ENCODE assay signal across 8 mouse cellular contexts in the genomic region with DNA sequence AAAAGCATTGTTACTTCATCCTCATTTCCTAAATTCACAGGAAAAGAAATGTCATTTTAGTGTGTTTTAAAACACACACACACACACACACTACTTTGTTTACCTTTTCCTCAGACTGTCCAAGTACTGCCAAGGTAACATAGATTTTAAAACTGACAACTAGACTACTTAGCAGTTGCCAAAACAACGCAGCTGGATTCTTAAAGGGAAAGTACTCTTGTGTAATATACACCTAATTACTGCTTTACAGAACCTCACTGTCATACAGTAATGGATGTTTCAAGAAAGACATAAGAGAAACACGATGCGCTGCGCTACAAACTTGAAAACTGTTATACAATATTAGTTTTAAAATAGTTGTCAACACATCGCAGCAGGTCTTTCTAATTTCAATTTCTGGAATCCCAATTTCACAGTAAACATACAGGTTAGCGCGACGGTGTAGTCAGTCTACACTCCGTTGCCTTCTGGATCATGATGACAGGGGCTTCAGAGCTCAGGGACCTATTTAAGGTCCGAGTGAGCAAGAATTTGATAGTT. TPM values are rescaled to one million over a fixed set of nuclear protein-coding genes. Genes with fewer than 3 reads are reported as not detected.
DNase-seq lines count a peak whose midpoint lies in the region; ATAC-seq and TF ChIP-seq lines count a peak whose summit lies in the region.

No protein-coding gene starts in this region.

- TF ChIP-seq POLR2A in cerebellum, adult 2 months (IDR thresholded peaks at IDR 0.05; ENCODE audit: borderline replicate concordance, insufficient read depth, low read length): no peak
- TF ChIP-seq POLR2A in thymus, adult 2 months (IDR thresholded peaks at IDR 0.05; ENCODE audit: control insufficient read depth, extremely low read depth, insufficient read depth, low read length, poor library complexity): no peak
- TF ChIP-seq POLR2A in small intestine, adult 2 months (IDR thresholded peaks at IDR 0.05; ENCODE audit: low read depth, low read length): no peak

- peak in 1 of 2 experiments; percentile 22 for DNase-seq in cerebellum, adult 2 months
- no peak for DNase-seq in cerebellum, adult 18-20 months
- DNase-seq in thymus, adult 2 months: no peak
- DNase-seq in thymus, postnatal 25 days: no peak
- DNase-seq in limb, embryonic 11.5 days (ENCODE audit: low spot score): peak; percentile 24
- no peak for DNase-seq in cerebellum, adult 9-11 months
- no peak for DNase-seq in urinary bladder, postnatal 10 days (ENCODE audit: low spot score)

- no peak for ATAC-seq in limb, embryonic 11.5 days (ENCODE audit: insufficient number of reproducible peaks, low FRiP score, low TSS enrichment, low read depth)

- H3K4me1 ChIP-seq in cerebellum, adult 2 months (ENCODE audit: control insufficient read depth, insufficient read depth, low read length): peaks cover 2% of the 10 kb centered on the region; the same call in 1 of the 2 replicates
- H3K4me1 ChIP-seq in thymus, adult 2 months (replicated peaks; ENCODE audit: control insufficient read depth, insufficient read depth, low read length): peaks cover 18% of the 10 kb centered on the region
- no peaks in the 10 kb centered on the region for H3K4me1 ChIP-seq in limb, embryonic 11.5 days (ENCODE audit: control insufficient read depth, insufficient read depth, low read length)
- 0 out of 2 replicates have a peak, but pooled peaks cover 5% of the 10 kb centered on the region for H3K4me1 ChIP-seq in small intestine, adult 2 months (ENCODE audit: control insufficient read depth, insufficient read depth, insufficient read length, low read length)

- H3K4me2 ChIP-seq in limb, embryonic 11.5 days (ENCODE audit: low read depth, severe bottlenecking): peak overlapping the region; percentile 71

- H3K9me3 ChIP-seq in limb, embryonic 11.5 days (ENCODE audit: control insufficient read depth, low read length): no peaks in the 10 kb centered on the region

- no peak for TF ChIP-seq CTCF in cerebellum, adult 2 months (IDR thresholded peaks at IDR 0.05; ENCODE audit: borderline replicate concordance, insufficient read depth, low read depth, low read length)
- TF ChIP-seq CTCF in thymus, adult 2 months (IDR thresholded peaks at IDR 0.05; ENCODE audit: borderline replicate concordance, control insufficient read depth, extremely low read depth, insufficient read depth, low read length, poor library complexity): no peak
- no peak for TF ChIP-seq CTCF in small intestine, adult 2 months (IDR thresholded peaks at IDR 0.05; ENCODE audit: extremely low read depth, insufficient read length, insufficient replicate concordance, low read depth, low read length)

- peak overlapping the region; percentile 90 for H3K27ac ChIP-seq in cerebellum, adult 2 months (ENCODE audit: insufficient read depth, low read length)
- H3K27ac ChIP-seq in thymus, adult 2 months (ENCODE audit: control insufficient read depth, insufficient read depth, low read length): peak overlapping the region; percentile 59
- no peak overlapping the region for H3K27ac ChIP-seq in limb, embryonic 11.5 days (replicated peaks; ENCODE audit: low read depth, low read length)
- H3K27ac ChIP-seq in small intestine, adult 2 months (ENCODE audit: insufficient read depth, low read depth, low read length): peak overlapping the region; percentile 24

- H3K36me3 ChIP-seq in thymus, adult 2 months (ENCODE audit: control insufficient read depth, insufficient read depth, low read length): no peaks in the 10 kb centered on the region
- no peaks in the 10 kb centered on the region for H3K36me3 ChIP-seq in limb, embryonic 11.5 days (ENCODE audit: control insufficient read depth, insufficient read depth, low read length)
- no peaks in the 10 kb centered on the region for H3K36me3 ChIP-seq in small intestine, adult 2 months (ENCODE audit: control insufficient read depth, insufficient read depth, low read length)

- 9% methylated on average over 10 of the region's 10 CpGs for WGBS in cerebellum, adult 2 months
- WGBS in thymus, adult 2 months: 3% methylated on average over 10 of the region's 10 CpGs
- 17% methylated on average over 10 of the region's 10 CpGs for WGBS in limb, embryonic 11.5 days
- 3% methylated on average over 10 of the region's 10 CpGs for WGBS in small intestine, adult 2 months

- H3K27me3 ChIP-seq in cerebellum, adult 2 months (ENCODE audit: control insufficient read depth, insufficient read depth, low read length): no peaks in the 10 kb centered on the region
- no peaks in the 10 kb centered on the region for H3K27me3 ChIP-seq in thymus, adult 2 months (ENCODE audit: control insufficient read depth, insufficient read depth, low read length)
- H3K27me3 ChIP-seq in limb, embryonic 11.5 days (ENCODE audit: control insufficient read depth, insufficient read depth, low read length): no peaks in the 10 kb centered on the region
- H3K27me3 ChIP-seq in small intestine, adult 2 months (ENCODE audit: control insufficient read depth, insufficient read depth, low read length): no peaks in the 10 kb centered on the region

- H3K4me3 ChIP-seq in cerebellum, adult 2 months (replicated peaks; ENCODE audit: insufficient read depth, low read depth, low read length): peak overlapping the region; percentile 89
- peak overlapping the region; percentile 100 for H3K4me3 ChIP-seq in thymus, adult 2 months (ENCODE audit: control insufficient read depth, insufficient read depth, low read length)
- peak overlapping the region; percentile 90 for H3K4me3 ChIP-seq in limb, embryonic 11.5 days (ENCODE audit: low read depth, low read length)
- H3K4me3 ChIP-seq in small intestine, adult 2 months (ENCODE audit: low read depth, low read length): peak overlapping the region; percentile 90

- H3K9ac ChIP-seq in limb, embryonic 11.5 days (ENCODE audit: low read length): peak overlapping the region; percentile 94

RNA-seq across cellular contexts. Expression of gene Mef2a, which starts 1.2 kb away (rescaled TPM):
- polyA plus RNA-seq in cerebellum, adult 2 months (2012; rRNA removed): 59.1 and 69.7 TPM in 2 replicates
- 66.6 and 75.3 TPM in 2 replicates for polyA plus RNA-seq in thymus, adult 2 months (2012; rRNA removed)
- polyA plus RNA-seq in limb, embryonic 11.5 days (2014; fragmentation: Nextera tagmentation; extraction: Ambion mirVana): 24.0 and 27.3 TPM in 2 replicates
- polyA plus RNA-seq in small intestine, adult 2 months (2012; rRNA removed): 6.6 and 16.0 TPM in 2 replicates
